Mouse (Mus musculus) forebrain, postnatal 0 days (tissue): ENCODE results near the gene Boc. TPM values are rescaled to one million over a fixed set of nuclear protein-coding genes. Genes with fewer than 3 reads are reported as not detected.
"Not testable (repeated sequence)": the region's sequence is repeated elsewhere in the genome, so short reads cannot be mapped to it uniquely, and the experiment has no call there.

Experiments used
- ATAC-seq: fragments of 200-750 bp; cut with Nextera tagmentation; 2 replicates; pipeline ENCODE4 v1.8.0; 2017; ENCODE audit warnings: mild to moderate bottlenecking, moderate library complexity
- DNase-seq: peaks from one replicate; pipeline ENCODE4 v3.0.0-alpha.2; 2015
- H3K27ac ChIP-seq: fragments of 300-500 bp; sonication (generic); 2 replicates; pipeline ENCODE4 v1.5.1; 2014; ENCODE audit warnings: low read depth, mild to moderate bottlenecking, antibody characterized with exemption, low read length, moderate library complexity, mixed read lengths
- H3K27me3 ChIP-seq: fragments of 300-500 bp; sonication (generic); 2 replicates; pipeline ENCODE4 v1.6.1; 2014; ENCODE audit warnings: mild to moderate bottlenecking, low read length, mixed read lengths; ENCODE audit not compliant: insufficient read depth
- H3K36me3 ChIP-seq: fragments of 300-500 bp; sonication (generic); 2 replicates; pipeline ENCODE4 v1.6.1; 2014; ENCODE audit warnings: mild to moderate bottlenecking, moderate library complexity; ENCODE audit not compliant: insufficient read depth
- H3K4me1 ChIP-seq: fragments of 300-500 bp; sonication (generic); 2 replicates; pipeline ENCODE4 v1.6.1; 2014; ENCODE audit warnings: antibody characterized with exemption; ENCODE audit not compliant: insufficient read depth
- H3K4me2 ChIP-seq: fragments of 300-500 bp; sonication (generic); 2 replicates; pipeline ENCODE4 v1.6.1; 2014; ENCODE audit warnings: low read depth, mild to moderate bottlenecking, moderate library complexity
- H3K4me3 ChIP-seq: fragments of 300-500 bp; sonication (generic); 2 replicates; pipeline ENCODE4 v1.5.1; 2014; ENCODE audit warnings: low read depth, low read length, mixed read lengths
- H3K9ac ChIP-seq: fragments of 300-500 bp; sonication (generic); 2 replicates; pipeline ENCODE4 v1.6.1; 2014; ENCODE audit warnings: mild to moderate bottlenecking
- H3K9me3 ChIP-seq: fragments of 300-500 bp; sonication (generic); 2 replicates; pipeline ENCODE4 v1.6.1; 2016; ENCODE audit warnings: low read length
- CTCF ChIP-seq: sonication (generic); IDR thresholded peaks from 2 replicates; pipeline ENCODE4 v1.5.1; 2016; ENCODE audit warnings: antibody characterized with exemption, control low read depth, low read depth
- WGBS: fragments of 180-500 bp; shearing (Covaris S2); extraction: QIAGEN DNeasy Blood & Tissue Kit; methylation state at CpG from one replicate; pipeline ENCODE4 v1.1.7; 2014; 5-methylcytosine and 5-hydroxymethylcytosine counted together
- microRNA-seq, 2 experiments: library from miRNA; unstranded; fragments of <30 nt; microRNA quantifications; one replicate each; pipeline ENCODE4; 2016
- polyA plus RNA-seq: library from polyadenylated mRNA; unstranded; fragments of >200 nt; fragmentation: Nextera tagmentation; extraction: Ambion mirVana; gene quantifications from 2 replicates; pipeline ENCODE4 v1.2.1, GENCODE M21; 2015
- total RNA-seq: library from RNA; depleted of rRNA; stranded (reverse); fragments of >200 nt; gene quantifications from 2 replicates; pipeline ENCODE4 v1.2.3, GENCODE M21; 2014; rRNA removed

The Boc gene
- total and polyA plus RNA-seq, 2 experiments from 2014 or later = 3.5 to 12.3 TPM

GRCm38 (mm10) chr16:44458826-44459225 is 99.9 kb downstream of the Boc start:
- no peaks in the 10 kb centered on the region for H3K9me3 ChIP-seq
- no peaks in the 10 kb centered on the region for H3K27me3 ChIP-seq
- no peak for TF ChIP-seq CTCF
- H3K4me1 ChIP-seq = no peaks in the 10 kb centered on the region
- H3K27ac ChIP-seq = no peak overlapping the region
- H3K36me3 ChIP-seq = no peaks in the 10 kb centered on the region
- DNase-seq = no peak
- no peak for ATAC-seq
- WGBS = 91% methylated on average over 2 of the region's 2 CpGs
- no peak overlapping the region for H3K9ac ChIP-seq
- no peak overlapping the region for H3K4me3 ChIP-seq
- no peak overlapping the region for H3K4me2 ChIP-seq

GRCm38 (mm10) chr16:44457858-44458257 is 100.8 kb downstream of the Boc start:
- Histone ChIP-seq H3K4me3 (no peak overlapping the region), H3K4me2 (no peak overlapping the region), H3K36me3 (no peaks in the 10 kb centered on the region), H3K9ac (no peak overlapping the region), H3K4me1 (no peaks in the 10 kb centered on the region), H3K27ac (no peak overlapping the region), H3K9me3 (no peaks in the 10 kb centered on the region), H3K27me3 (no peaks in the 10 kb centered on the region)
- ATAC-seq = no peak
- DNase-seq = no peak
- WGBS = 97% methylated on average over 2 of the region's 2 CpGs
- TF ChIP-seq CTCF = no peak

- not testable (repeated sequence) for H3K4me3 ChIP-seq, DNase-seq, H3K4me2 ChIP-seq, H3K27ac ChIP-seq, ATAC-seq, H3K9me3 ChIP-seq, H3K4me1 ChIP-seq, H3K36me3 ChIP-seq, H3K27me3 ChIP-seq, H3K9ac ChIP-seq
- WGBS = 93% methylated on average over 15 of the region's 15 CpGs
Observed at GRCm38 (mm10) chr16:44441913-44442312, 116.8 kb downstream of the Boc start.

- WGBS = 61% methylated on average over 4 of the region's 4 CpGs
- Histone ChIP-seq H3K27me3 (no peaks in the 10 kb centered on the region), H3K4me2 (no peak overlapping the region), H3K9ac (no peak overlapping the region), H3K4me3 (no peak overlapping the region), H3K4me1 (no peaks in the 10 kb centered on the region), H3K36me3 (no peaks in the 10 kb centered on the region), H3K9me3 (no peaks in the 10 kb centered on the region), H3K27ac (no peak overlapping the region)
- ATAC-seq (no peak), DNase-seq (no peak)
- 0 out of 2 replicates have a peak, but pooled peaks have one; percentile 12 for TF ChIP-seq CTCF
Observed at GRCm38 (mm10) chr16:44435481-44435880, 123.2 kb downstream of the Boc start.

Small RNA genes lying within 50 kb of the gene (microRNA-seq; reads per million reads assigned to microRNA genes)
- 1.5 to 1.8 reads per million in 2 experiments for gene Mir3081

Other genes starting within 250 kb of the Boc start
- 13.4 and 22.0 TPM in 2 replicates for gene Sidt1, start 225.7 kb downstream of the Boc start, total RNA-seq
- 10.0 and 12.7 TPM in 2 replicates for gene Sidt1, start 225.7 kb downstream of the Boc start, polyA plus RNA-seq
- 13.2 and 14.5 TPM in 2 replicates for gene Spice1, start 211.8 kb downstream of the Boc start, total RNA-seq
- gene Spice1, start 211.8 kb downstream of the Boc start, polyA plus RNA-seq = 7.1 and 12.0 TPM in 2 replicates
- 5.6 and 9.6 TPM in 2 replicates for gene Cfap44, start 164.1 kb downstream of the Boc start, total RNA-seq
- gene Cfap44, start 164.1 kb downstream of the Boc start, polyA plus RNA-seq = 1.2 and 2.5 TPM in 2 replicates
- 4.0 and 5.4 TPM in 2 replicates for gene Nepro, start 165.4 kb upstream of the Boc start, total RNA-seq
- 1.7 and 2.2 TPM in 2 replicates for gene Nepro, start 165.4 kb upstream of the Boc start, polyA plus RNA-seq
- gene Gtpbp8, start 187.5 kb upstream of the Boc start, total RNA-seq = 28.6 and 45.3 TPM in 2 replicates
- 26.9 and 32.0 TPM in 2 replicates for gene Gtpbp8, start 187.5 kb upstream of the Boc start, polyA plus RNA-seq
- 0.69 and 1.5 TPM in 2 replicates for gene Cd200r1, start 206.8 kb upstream of the Boc start, total RNA-seq
- gene Cd200r1, start 206.8 kb upstream of the Boc start, polyA plus RNA-seq = 0.34 and 0.36 TPM in 2 replicates